Mouse (Mus musculus): Measurements from ENCODE around the gene Klhl26.

Gene Klhl26

GRCm38 (mm10) chr8:70500386-70501301, 23.9 kb upstream of the Klhl26 start:
- DNase-seq: peak; percentile 39

GRCm38 (mm10) chr8:70495771-70496062, 18.9 kb upstream of the Klhl26 start:
- DNase-seq: no peak

GRCm38 (mm10) chr8:70495001-70495770, 18.4 kb upstream of the Klhl26 start:
- no peak for DNase-seq

GRCm38 (mm10) chr8:70494416-70494945, 17.7 kb upstream of the Klhl26 start:
- no peak for DNase-seq

GRCm38 (mm10) chr8:70493692-70494415, 17.1 kb upstream of the Klhl26 start:
- no peak for DNase-seq

GRCm38 (mm10) chr8:70492664-70493640, 16.2 kb upstream of the Klhl26 start, which contains the start of gene Crlf1:
Gene Crlf1 (plus strand): TSS chr8:70493158.
- no peak for DNase-seq

- no peak for DNase-seq
Observed at GRCm38 (mm10) chr8:70490880-70491495, 14.2 kb upstream of the Klhl26 start.

- DNase-seq: no peak
Observed at GRCm38 (mm10) chr8:70490061-70490879, 13.5 kb upstream of the Klhl26 start.

- no peak for DNase-seq
Observed at GRCm38 (mm10) chr8:70489576-70489975, 12.8 kb upstream of the Klhl26 start.

- no peak for DNase-seq
Observed at GRCm38 (mm10) chr8:70488931-70489470, 12.2 kb upstream of the Klhl26 start.

GRCm38 (mm10) chr8:70487993-70488796, 11.4 kb upstream of the Klhl26 start:
- DNase-seq: peak; percentile 51

- no peak for DNase-seq
Observed at GRCm38 (mm10) chr8:70486941-70487520, 10.3 kb upstream of the Klhl26 start, which contains the start of gene Tmem59l. Gene Tmem59l (minus strand): TSS chr8:70487358.

- DNase-seq: no peak
Observed at GRCm38 (mm10) chr8:70486191-70486681, 9.5 kb upstream of the Klhl26 start.

GRCm38 (mm10) chr8:70482943-70483342, 6.2 kb upstream of the Klhl26 start:
- DNase-seq: no peak

GRCm38 (mm10) chr8:70481908-70482307, 5.1 kb upstream of the Klhl26 start:
- no peak for DNase-seq

GRCm38 (mm10) chr8:70477269-70477982, 658 bp upstream of the Klhl26 start:
- no peak for DNase-seq

GRCm38 (mm10) chr8:70471856-70472255, 4.9 kb downstream of the Klhl26 start:
- DNase-seq: no peak

- no peak for DNase-seq
Observed at GRCm38 (mm10) chr8:70469938-70470337, 6.8 kb downstream of the Klhl26 start.

Data from kidney, adult 18-20 months (tissue).